Mouse (Mus musculus) neural tube, embryonic 14.5 days (tissue): ENCODE results near the gene Asb6. TPM values are rescaled to one million over a fixed set of nuclear protein-coding genes. Genes with fewer than 3 reads are reported as not detected.
A peak's percentile ranks its signal among the peaks of the same experiment; 100 is the strongest.

Experiments used
- ATAC-seq: fragments of 200-750 bp; cut with Nextera tagmentation; 2 replicates; pipeline ENCODE4 v1.8.0; 2017; ENCODE audit warnings: low read depth, mild to moderate bottlenecking, moderate TSS enrichment, moderate library complexity
- H3K27ac ChIP-seq: fragments of 300-500 bp; sonication (generic); 2 replicates; pipeline ENCODE4 v1.5.1; 2014; ENCODE audit warnings: low read depth, mild to moderate bottlenecking, control low read depth, low read length, moderate library complexity, mixed read lengths
- H3K27me3 ChIP-seq: fragments of 300-500 bp; sonication (generic); 2 replicates; pipeline ENCODE4 v1.6.1; 2014; ENCODE audit warnings: low read length; ENCODE audit not compliant: control insufficient read depth, insufficient read depth
- H3K36me3 ChIP-seq: fragments of 300-500 bp; sonication (generic); 2 replicates; pipeline ENCODE4 v1.6.1; 2014; ENCODE audit warnings: low read length, mixed read lengths; ENCODE audit not compliant: control insufficient read depth, insufficient read depth
- H3K4me1 ChIP-seq: fragments of 300-500 bp; sonication (generic); 2 replicates; pipeline ENCODE4 v1.6.1; 2014; ENCODE audit warnings: low read length; ENCODE audit not compliant: control insufficient read depth, insufficient read depth
- H3K4me2 ChIP-seq: fragments of 300-500 bp; sonication (generic); 2 replicates; pipeline ENCODE4 v1.6.1; 2014; ENCODE audit warnings: mild to moderate bottlenecking, low read depth, low read length, control low read depth
- H3K4me3 ChIP-seq: fragments of 300-500 bp; sonication (generic); 2 replicates; pipeline ENCODE4 v1.5.1; 2014; ENCODE audit warnings: low read depth, low read length, control low read depth, mixed read lengths
- H3K9ac ChIP-seq: fragments of 300-500 bp; sonication (generic); replicated peaks from 2 replicates; pipeline ENCODE4 v1.6.1; 2014; ENCODE audit warnings: low read depth, mild to moderate bottlenecking, control low read depth, low read length, mixed read lengths
- H3K9me3 ChIP-seq: fragments of 300-500 bp; sonication (generic); 2 replicates; pipeline ENCODE4 v1.6.1; 2016; ENCODE audit warnings: low read length; ENCODE audit not compliant: control insufficient read depth
- WGBS: fragments of 180-500 bp; shearing (Covaris S2); extraction: QIAGEN DNeasy Blood & Tissue Kit; methylation state at CpG from one replicate; pipeline ENCODE4 v1.1.7; 2014; 5-methylcytosine and 5-hydroxymethylcytosine counted together
- polyA plus RNA-seq: library from polyadenylated mRNA; unstranded; fragments of >200 nt; fragmentation: Nextera tagmentation; extraction: Ambion mirVana; gene quantifications from 2 replicates; pipeline ENCODE4 v1.2.1, GENCODE M21; 2014

Asb6 gene
- polyA plus RNA-seq, 1 experiment from 2014 or later = 35.9 TPM

- 79% methylated on average over 8 of the region's 8 CpGs for WGBS
- no peak overlapping the region; the same call in 1 of the 2 replicates for H3K9ac ChIP-seq
- no peak overlapping the region for H3K27ac ChIP-seq
- H3K27me3 ChIP-seq = no peaks in the 10 kb centered on the region
- H3K4me1 ChIP-seq = peaks cover 13% of the 10 kb centered on the region
- H3K36me3 ChIP-seq = no peaks in the 10 kb centered on the region
- peak overlapping the region; percentile 49 for H3K4me2 ChIP-seq
- ATAC-seq = 0 out of 2 replicates have a peak, but pooled peaks have one; percentile 11
- H3K9me3 ChIP-seq = no peaks in the 10 kb centered on the region
- H3K4me3 ChIP-seq = no peak overlapping the region
Measured at GRCm38 (mm10) chr2:30782312-30783290, 47.5 kb downstream of the Asb6 start.

- H3K4me2 ChIP-seq = no peak overlapping the region
- peaks cover 6% of the 10 kb centered on the region; the same call in 1 of the 2 replicates for H3K4me1 ChIP-seq
- no peaks in the 10 kb centered on the region for H3K36me3 ChIP-seq
- ATAC-seq = no peak
- H3K9me3 ChIP-seq = no peaks in the 10 kb centered on the region
- H3K4me3 ChIP-seq = no peak overlapping the region
- no peaks in the 10 kb centered on the region for H3K27me3 ChIP-seq
- no peak overlapping the region for H3K27ac ChIP-seq
- 7% methylated on average over 5 of the region's 5 CpGs for WGBS
- H3K9ac ChIP-seq = no peak overlapping the region
Measured at GRCm38 (mm10) chr2:30779241-30779640, 50.9 kb downstream of the Asb6 start.

- Histone ChIP-seq H3K27ac (no peak overlapping the region), H3K4me2 (no peak overlapping the region), H3K36me3 (no peaks in the 10 kb centered on the region), H3K9me3 (no peaks in the 10 kb centered on the region), H3K4me3 (no peak overlapping the region), H3K9ac (no peak overlapping the region), H3K4me1 (peaks cover 5% of the 10 kb centered on the region; the same call in 1 of the 2 replicates), H3K27me3 (no peaks in the 10 kb centered on the region)
- ATAC-seq = no peak
- 70% methylated on average over 4 of the region's 4 CpGs for WGBS
Measured at GRCm38 (mm10) chr2:30778235-30778634, 51.9 kb downstream of the Asb6 start.

GRCm38 (mm10) chr2:30777266-30777665, 52.9 kb downstream of the Asb6 start:
- H3K4me3 ChIP-seq = no peak overlapping the region
- H3K9ac ChIP-seq = no peak overlapping the region
- 90% methylated on average over 3 of the region's 3 CpGs for WGBS
- H3K4me1 ChIP-seq = peaks cover 2% of the 10 kb centered on the region
- no peaks in the 10 kb centered on the region for H3K27me3 ChIP-seq
- ATAC-seq = no peak
- no peak overlapping the region for H3K4me2 ChIP-seq
- no peaks in the 10 kb centered on the region for H3K9me3 ChIP-seq
- no peaks in the 10 kb centered on the region for H3K36me3 ChIP-seq
- no peak overlapping the region for H3K27ac ChIP-seq

GRCm38 (mm10) chr2:30775955-30776354, 54.2 kb downstream of the Asb6 start:
- Histone ChIP-seq H3K27me3 (no peaks in the 10 kb centered on the region), H3K4me2 (no peak overlapping the region), H3K9me3 (no peaks in the 10 kb centered on the region), H3K4me1 (peaks cover 14% of the 10 kb centered on the region), H3K4me3 (no peak overlapping the region), H3K36me3 (no peaks in the 10 kb centered on the region), H3K27ac (no peak overlapping the region), H3K9ac (no peak overlapping the region)
- WGBS = 61% methylated on average over 3 of the region's 3 CpGs
- ATAC-seq = no peak

GRCm38 (mm10) chr2:30773313-30774005, 56.7 kb downstream of the Asb6 start:
- Histone ChIP-seq H3K4me2 (no peak overlapping the region), H3K4me3 (no peak overlapping the region), H3K9ac (no peak overlapping the region), H3K27me3 (no peaks in the 10 kb centered on the region), H3K36me3 (no peaks in the 10 kb centered on the region), H3K27ac (peak overlapping the region; percentile 34; the same call in 1 of the 2 replicates), H3K4me1 (peaks cover 12% of the 10 kb centered on the region), H3K9me3 (no peaks in the 10 kb centered on the region)
- WGBS = 79% methylated on average over 8 of the region's 8 CpGs
- no peak for ATAC-seq

Other genes starting within 250 kb of the Asb6 start
- 1.2 and 1.3 TPM in 2 replicates for gene Cstad, start 235.3 kb downstream of the Asb6 start, polyA plus RNA-seq
- 0.89 and 1.9 TPM in 2 replicates for gene 1700001O22Rik, start 26.7 kb downstream of the Asb6 start, polyA plus RNA-seq
- 105 and 112 TPM in 2 replicates for gene Ntmt1, start 22.5 kb downstream of the Asb6 start, polyA plus RNA-seq
- gene Prrx2, start 4.6 kb upstream of the Asb6 start, polyA plus RNA-seq = 0.70 and 0.99 TPM in 2 replicates
- 1.6 and 1.8 TPM in 2 replicates for gene Ptges, start 99.5 kb upstream of the Asb6 start, polyA plus RNA-seq
- gene Tor1b, start 122.6 kb upstream of the Asb6 start, polyA plus RNA-seq = 16.3 and 17.5 TPM in 2 replicates
- gene Tor1a, start 137.6 kb upstream of the Asb6 start, polyA plus RNA-seq = 81.5 and 93.1 TPM in 2 replicates
- 75.7 and 81.5 TPM in 2 replicates for gene BC005624, start 151.9 kb upstream of the Asb6 start, polyA plus RNA-seq
- 32.6 and 41.5 TPM in 2 replicates for gene Usp20, start 151.9 kb upstream of the Asb6 start, polyA plus RNA-seq